17 mouse cellular contexts compared by ENCODE assay signal in genomic region chr4:155227986-155228385, GRCm38 (mm10). TPM values are rescaled to one million over a fixed set of nuclear protein-coding genes. Genes with fewer than 3 reads are reported as not detected.
DNase-seq lines count a peak whose midpoint lies in the region; ATAC-seq and TF ChIP-seq lines count a peak whose summit lies in the region.
"Had no signal": no experiment of that assay in that cellular context is flagged by ENCODE, and none has a peak within 500 bp of the region (broad histone marks: within the 10 kb centered on the region; RNA-seq: fewer than 3 reads in every experiment).

No protein-coding gene starts in this region.

- H3K9ac ChIP-seq in liver, adult 2 months (ENCODE audit: low read depth, low read length), result no peak overlapping the region
- H3K9ac ChIP-seq in lung, postnatal 0 days (replicated peaks; ENCODE audit: low read depth), result no peak overlapping the region

- DNase-seq in liver, adult 2 months (ENCODE audit: extremely low read depth, low read depth, low spot score), result peak; percentile 72
- no peak for DNase-seq in liver
- peak; percentile 53 for DNase-seq in lung, postnatal 0 days (ENCODE audit: low spot score)
- DNase-seq in lung, adult 18-20 months, result no peak
- DNase-seq: adrenal gland, adult 2 months; adrenal gland, adult 8-10 months; adrenal gland, postnatal 10 days; adrenal gland, postnatal 25 days; adrenal gland, postnatal 36 days; B cell, adult 2 months; cerebellum, adult 11 months; cerebellum, adult 11-12 months; cerebellum, adult 18-20 months had no signal

- no peaks in the 10 kb centered on the region for H3K9me3 ChIP-seq in lung, postnatal 0 days (ENCODE audit: low read length)
- H3K9me3 ChIP-seq: G1E had no signal

- 49% methylated on average over 4 of the region's 4 CpGs for WGBS in liver, adult 2 months
- 53% methylated on average over 4 of the region's 4 CpGs for WGBS in lung, postnatal 0 days

- H3K36me3 ChIP-seq in liver, adult 2 months (ENCODE audit: control insufficient read depth, insufficient read depth, low read length), result no peaks in the 10 kb centered on the region
- H3K36me3 ChIP-seq in lung, postnatal 0 days (ENCODE audit: insufficient read depth, low read length), result no peaks in the 10 kb centered on the region
- H3K36me3 ChIP-seq: G1E had no signal

- H3K4me2 ChIP-seq in lung, postnatal 0 days (replicated peaks; ENCODE audit: low read depth, low read length), result no peak overlapping the region

- no peaks in the 10 kb centered on the region for H3K79me2 ChIP-seq in liver, adult 2 months (ENCODE audit: control insufficient read depth, insufficient read depth, low read length)

- H3K4me1 ChIP-seq in liver, adult 2 months (ENCODE audit: control insufficient read depth, insufficient read depth, low read length), result peaks cover 8% of the 10 kb centered on the region
- peaks cover 10% of the 10 kb centered on the region; the same call in 1 of the 2 replicates for H3K4me1 ChIP-seq in lung, postnatal 0 days (ENCODE audit: insufficient read depth, low read depth, low read length)

- H3K27ac ChIP-seq in liver, adult 2 months (replicated peaks; ENCODE audit: insufficient read depth, low read depth, low read length), result peak overlapping the region; percentile 52
- no peak overlapping the region for H3K27ac ChIP-seq in lung, postnatal 0 days (ENCODE audit: low read length)

- no peak for ATAC-seq in lung, postnatal 0 days
- ATAC-seq: activated CD4-positive, CD25-positive, alpha-beta regulatory T cell, adult 4 months; CD4-positive, CD25-positive, alpha-beta regulatory T cell, adult 4 months; Patski had no signal

- TF ChIP-seq POLR2A in liver, adult 2 months (IDR thresholded peaks at IDR 0.05; ENCODE audit: extremely low read depth, insufficient read depth, low read length), result no peak

- no peak for TF ChIP-seq EP300 in lung, postnatal 0 days (IDR thresholded peaks at IDR 0.05)

- TF ChIP-seq CTCF in liver, adult 2 months (IDR thresholded peaks at IDR 0.05; ENCODE audit: low read depth, low read length), result no peak
- no peak for TF ChIP-seq CTCF in lung, postnatal 0 days (IDR thresholded peaks at IDR 0.05)

- H3K4me3 ChIP-seq in liver, adult 2 months (ENCODE audit: insufficient read depth, low read depth, low read length), result no peak overlapping the region
- H3K4me3 ChIP-seq in lung, postnatal 0 days (ENCODE audit: low read depth, low read length), result no peak overlapping the region

- no peaks in the 10 kb centered on the region for H3K27me3 ChIP-seq in liver, adult 2 months (ENCODE audit: control insufficient read depth, insufficient read depth, low read length)
- no peaks in the 10 kb centered on the region for H3K27me3 ChIP-seq in lung, postnatal 0 days (replicated peaks; ENCODE audit: insufficient read depth, low read length)
- H3K27me3 ChIP-seq: Patski had no signal

RNA-seq across cellular contexts. Expression of gene Ski, which starts 5.6 kb away (rescaled TPM):
- total RNA-seq in liver, adult 2 months (2014; rRNA removed), result 4.2 and 7.5 TPM in 2 replicates
- 19.3 and 19.5 TPM in 2 replicates for polyA plus RNA-seq in liver, adult 2 months (2012; rRNA removed)
- 22.6 and 23.2 TPM in 2 replicates for polyA plus RNA-seq in lung, postnatal 0 days (2015; fragmentation: Nextera tagmentation; extraction: Ambion mirVana)

RNA-seq across cellular contexts. Expression of gene Faap20, which starts 21.6 kb away (rescaled TPM):
- total RNA-seq in liver, adult 2 months (2014; rRNA removed), result 5.4 and 7.4 TPM in 2 replicates
- 28.6 and 33.8 TPM in 2 replicates for polyA plus RNA-seq in liver, adult 2 months (2012; rRNA removed)
- polyA plus RNA-seq in lung, postnatal 0 days (2015; fragmentation: Nextera tagmentation; extraction: Ambion mirVana), result 61.4 and 66.6 TPM in 2 replicates

Comparison
In these comparisons a context has a peak if more than half of its experiments do, and no peak if none do; other contexts are left out.
1. DNase-seq: peak in liver, adult 2 months (single experiment) and lung, postnatal 0 days (single experiment); none in liver (single experiment) and lung, adult 18-20 months (0 of 2).